Mouse (Mus musculus) megakaryocyte, embryonic 14.5 days (primary cell): ENCODE measurements around the gene Acat3.
"Not testable (repeated sequence)": the region's sequence is repeated elsewhere in the genome, so short reads cannot be mapped to it uniquely, and the experiment has no call there.

Source experiments
- FLI1 ChIP-seq: IDR thresholded peaks from 2 replicates; pipeline ENCODE4 v1.6.1; 2012; ENCODE audit warnings: low read length, inconsistent platforms, mixed read lengths
- GATA1 ChIP-seq: IDR thresholded peaks from 3 replicates; pipeline ENCODE4 v1.6.1; 2012; ENCODE audit warnings: mixed read lengths, low read length, inconsistent platforms, borderline replicate concordance

DNA sequence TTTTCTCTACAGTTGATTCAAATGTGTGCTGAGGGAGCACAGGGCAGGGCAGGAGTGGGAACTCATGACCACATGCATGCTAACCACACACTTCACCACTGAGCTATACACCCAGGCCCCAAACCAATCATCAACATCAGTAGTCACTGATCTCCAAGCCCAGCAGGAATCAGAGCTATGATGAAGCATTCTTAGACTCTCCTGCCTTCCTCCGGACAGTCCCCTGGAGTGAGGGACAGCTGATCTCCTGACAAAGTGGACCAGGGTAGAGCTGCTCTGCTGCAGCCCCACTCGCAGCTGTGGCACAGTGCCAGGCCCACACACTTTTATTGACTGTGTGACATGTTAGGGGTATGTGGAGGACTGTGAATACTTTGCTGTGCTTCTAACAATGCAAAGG lies 19.0 kb upstream of the Acat3 start:
- TF ChIP-seq GATA1, FLI1: not testable (repeated sequence)
